Mouse (Mus musculus) stomach, embryonic 16.5 days (tissue): ENCODE data around the gene Ogdh. TPM values are rescaled to one million over a fixed set of nuclear protein-coding genes. Genes with fewer than 3 reads are reported as not detected.

Experiments
- ATAC-seq: fragments of 200-750 bp; cut with Nextera tagmentation; 2 replicates; pipeline ENCODE4 v1.8.0; 2017; ENCODE audit warnings: moderate number of reproducible peaks, moderate TSS enrichment; ENCODE audit not compliant: insufficient read depth, low FRiP score
- H3K27ac ChIP-seq: fragments of 300-500 bp; sonication (generic); 2 replicates; pipeline ENCODE4 v1.5.1; 2014; ENCODE audit warnings: low read length
- H3K27me3 ChIP-seq: fragments of 300-500 bp; sonication (generic); 2 replicates; pipeline ENCODE4 v1.6.1; 2014; ENCODE audit warnings: low read length, control low read depth, mixed read lengths; ENCODE audit not compliant: control insufficient read depth, insufficient read depth
- H3K36me3 ChIP-seq: fragments of 300-500 bp; sonication (generic); 2 replicates; pipeline ENCODE4 v1.6.1; 2014; ENCODE audit warnings: low read length; ENCODE audit not compliant: control insufficient read depth, insufficient read depth
- H3K4me1 ChIP-seq: fragments of 300-500 bp; sonication (generic); 2 replicates; pipeline ENCODE4 v1.6.1; 2014; ENCODE audit warnings: low read length, control low read depth, mixed read lengths; ENCODE audit not compliant: control insufficient read depth, insufficient read depth
- H3K4me2 ChIP-seq: fragments of 300-500 bp; sonication (generic); 2 replicates; pipeline ENCODE4 v1.6.1; 2014; ENCODE audit warnings: low read depth, low read length, mixed read lengths
- H3K4me3 ChIP-seq: fragments of 300-500 bp; sonication (generic); replicated peaks from 2 replicates; pipeline ENCODE4 v1.5.1; 2014; ENCODE audit warnings: mild to moderate bottlenecking, low read length
- H3K9ac ChIP-seq: fragments of 300-500 bp; sonication (generic); 2 replicates; pipeline ENCODE4 v1.6.1; 2014; ENCODE audit warnings: low read length
- H3K9me3 ChIP-seq: fragments of 300-500 bp; sonication (generic); replicated peaks from 2 replicates; pipeline ENCODE4 v1.6.1; 2016; ENCODE audit warnings: low read length, control low read depth; ENCODE audit not compliant: control insufficient read depth
- WGBS: fragments of 180-500 bp; shearing (Covaris S2); extraction: QIAGEN DNeasy Blood & Tissue Kit; methylation state at CpG from one replicate; pipeline ENCODE4 v1.1.7; 2014; 5-methylcytosine and 5-hydroxymethylcytosine counted together
- polyA plus RNA-seq: library from polyadenylated mRNA; unstranded; fragments of >200 nt; fragmentation: Nextera tagmentation; extraction: Ambion mirVana; gene quantifications from 2 replicates; pipeline ENCODE4 v1.2.1, GENCODE M21; 2015

The Ogdh gene
- polyA plus RNA-seq, 1 experiment from 2014 or later, result 134 TPM

DNA sequence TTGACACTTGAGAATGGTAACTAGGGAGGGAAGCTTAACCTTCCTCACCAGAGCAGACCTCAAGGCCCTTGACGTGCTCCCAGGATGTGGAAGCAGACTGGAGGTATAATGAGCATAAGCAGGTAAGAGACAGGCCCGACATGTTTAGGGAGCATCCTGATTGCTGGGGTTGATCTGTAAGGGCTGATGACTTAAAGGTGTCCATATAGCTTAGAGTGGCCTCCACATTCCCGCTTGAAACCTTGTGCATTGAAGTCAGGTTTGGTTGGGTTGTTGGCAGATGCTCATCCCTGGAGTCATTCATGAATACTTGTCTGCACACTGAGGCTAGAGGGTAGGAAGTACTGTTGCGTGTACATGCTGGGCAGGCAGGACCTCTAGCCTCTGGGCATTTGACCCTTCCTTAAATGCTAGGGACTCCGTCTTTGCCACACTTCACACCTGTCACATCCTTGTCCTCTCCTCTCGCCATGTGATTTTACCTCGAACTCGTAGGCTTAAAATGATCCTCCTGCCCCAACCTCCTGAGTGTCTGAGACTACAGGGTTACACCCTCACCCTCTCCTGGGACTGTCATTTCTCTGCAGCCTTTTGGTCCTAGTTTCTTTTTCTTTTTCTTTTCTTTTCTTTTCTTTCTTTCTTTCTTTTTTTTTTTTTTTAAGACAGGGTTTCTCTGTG, 99.1 kb downstream of the Ogdh start:
- H3K4me1 ChIP-seq, result peaks cover 8% of the 10 kb centered on the region; the same call in 1 of the 2 replicates
- H3K4me3 ChIP-seq, result peak overlapping the region; percentile 89
- ATAC-seq, result no peak
- peaks cover 3% of the 10 kb centered on the region; the same call in 1 of the 2 replicates for H3K36me3 ChIP-seq
- H3K27ac ChIP-seq, result no peak overlapping the region
- H3K9me3 ChIP-seq, result no peaks in the 10 kb centered on the region
- H3K9ac ChIP-seq, result peak overlapping the region; percentile 92
- 84% methylated on average over 8 of the region's 8 CpGs for WGBS
- H3K4me2 ChIP-seq, result peak overlapping the region; percentile 77
- H3K27me3 ChIP-seq, result no peaks in the 10 kb centered on the region

DNA sequence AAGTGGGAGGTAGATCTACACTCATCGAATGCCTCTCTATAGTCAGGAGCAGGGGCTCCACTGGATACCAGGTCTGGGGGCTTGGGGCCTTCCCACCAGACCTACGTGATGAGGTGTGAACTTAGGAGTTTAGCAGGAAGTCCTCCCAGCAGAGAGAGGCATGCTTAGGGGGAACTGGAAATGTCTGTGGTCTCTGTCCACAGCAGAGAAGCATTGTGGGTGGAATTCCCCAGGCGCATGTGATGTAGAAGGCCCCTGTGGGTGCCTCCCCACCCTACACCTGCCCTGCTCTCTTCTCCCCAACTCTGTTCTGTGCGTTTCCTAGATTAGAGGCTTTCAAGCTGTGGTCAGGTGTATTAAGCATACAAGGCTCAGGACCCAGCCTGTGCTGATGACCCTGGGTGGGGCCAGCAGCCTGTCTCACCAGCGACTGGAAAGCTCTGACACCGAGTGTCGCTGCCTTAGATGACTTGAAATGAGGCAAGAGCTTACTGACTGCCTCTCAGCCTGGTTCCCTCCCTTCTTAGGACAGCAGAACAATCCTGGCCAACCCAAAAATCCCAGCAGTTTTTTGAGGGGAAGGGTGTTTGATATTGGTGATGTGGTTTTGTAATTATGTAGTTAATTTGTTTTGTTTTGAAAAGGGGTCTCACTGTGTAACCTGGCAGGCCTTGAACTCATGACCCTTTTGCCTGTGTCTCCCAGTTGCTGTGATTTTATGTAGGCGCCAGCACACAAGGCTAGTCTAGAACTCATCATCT, 100.3 kb downstream of the Ogdh start:
- H3K27ac ChIP-seq, result no peak overlapping the region

DNA sequence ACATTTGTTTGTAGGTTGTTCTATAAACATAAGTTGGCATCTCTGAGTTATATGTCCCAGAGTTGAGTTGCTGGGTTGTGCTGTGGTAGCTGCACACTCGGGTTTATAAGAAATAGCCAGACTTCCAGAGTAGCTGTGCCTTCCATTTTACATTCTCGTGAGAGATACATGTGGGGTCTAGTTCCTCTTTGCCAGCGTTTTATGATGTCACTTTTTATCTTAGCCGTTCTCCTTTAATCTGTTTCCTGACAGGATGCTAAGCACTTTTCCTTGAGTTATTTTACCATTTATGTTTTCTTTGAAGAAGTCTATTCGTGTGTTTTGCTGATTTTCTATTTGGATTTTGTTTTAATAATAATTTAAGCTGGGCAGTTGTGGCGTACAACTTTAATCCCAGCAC, 101.4 kb downstream of the Ogdh start:
- ATAC-seq, result no peak
- Histone ChIP-seq H3K4me3 (no peak overlapping the region), H3K27me3 (no peaks in the 10 kb centered on the region), H3K36me3 (peaks cover 13% of the 10 kb centered on the region; the same call in 1 of the 2 replicates), H3K9me3 (no peaks in the 10 kb centered on the region), H3K4me2 (no peak overlapping the region), H3K9ac (no peak overlapping the region), H3K4me1 (peaks cover 8% of the 10 kb centered on the region; the same call in 1 of the 2 replicates), H3K27ac (no peak overlapping the region)
- WGBS, result 76% methylated on average over 6 of the region's 6 CpGs

More for the DNA sequence above, 100.3 kb downstream of the Ogdh start:
- Histone ChIP-seq H3K9me3 (no peaks in the 10 kb centered on the region), H3K27me3 (no peaks in the 10 kb centered on the region), H3K36me3 (peaks cover 13% of the 10 kb centered on the region; the same call in 1 of the 2 replicates), H3K4me3 (no peak overlapping the region), H3K4me1 (peaks cover 8% of the 10 kb centered on the region; the same call in 1 of the 2 replicates), H3K4me2 (no peak overlapping the region), H3K9ac (no peak overlapping the region)
- no peak for ATAC-seq
- WGBS, result 75% methylated on average over 8 of the region's 8 CpGs

GRCm38 (mm10) chr11:6393866-6394265, 102.4 kb downstream of the Ogdh start:
- Histone ChIP-seq H3K4me3 (no peak overlapping the region), H3K9me3 (no peaks in the 10 kb centered on the region), H3K9ac (no peak overlapping the region), H3K4me1 (peaks cover 8% of the 10 kb centered on the region; the same call in 1 of the 2 replicates), H3K27me3 (no peaks in the 10 kb centered on the region), H3K4me2 (no peak overlapping the region), H3K36me3 (peaks cover 17% of the 10 kb centered on the region; the same call in 1 of the 2 replicates), H3K27ac (no peak overlapping the region)
- ATAC-seq, result no peak
- 73% methylated on average over 1 of the region's 1 CpGs for WGBS

GRCm38 (mm10) chr11:6395565-6395964, 104.1 kb downstream of the Ogdh start:
- ATAC-seq, result no peak
- no peaks in the 10 kb centered on the region for H3K27me3 ChIP-seq
- no peak overlapping the region for H3K4me2 ChIP-seq
- peaks cover 2% of the 10 kb centered on the region; the same call in 1 of the 2 replicates for H3K4me1 ChIP-seq
- no peak overlapping the region for H3K4me3 ChIP-seq
- peaks cover 22% of the 10 kb centered on the region; the same call in 1 of the 2 replicates for H3K36me3 ChIP-seq
- H3K9me3 ChIP-seq, result no peaks in the 10 kb centered on the region
- WGBS, result 86% methylated on average over 5 of the region's 5 CpGs
- no peak overlapping the region for H3K9ac ChIP-seq
- no peak overlapping the region for H3K27ac ChIP-seq

DNA sequence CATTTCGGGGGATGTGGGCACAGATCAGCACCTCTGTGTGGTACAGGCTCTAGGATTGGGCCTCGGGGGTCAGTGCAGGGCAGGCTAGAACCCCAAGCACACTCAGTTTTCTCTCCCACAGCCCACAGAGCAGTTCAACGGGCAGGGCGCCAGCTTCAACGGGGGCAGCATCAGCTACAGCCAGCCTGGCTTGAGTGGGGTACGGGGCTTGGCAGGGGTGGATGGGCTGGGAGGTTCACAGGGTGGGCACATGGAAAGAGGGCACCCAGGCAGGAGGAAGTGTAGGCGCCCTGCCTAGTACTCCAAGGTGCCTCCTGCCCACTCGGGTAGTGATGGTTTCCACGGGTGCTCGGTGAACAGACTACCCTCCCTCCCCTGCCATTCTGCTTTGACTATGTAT, 106.7 kb downstream of the Ogdh start:
- Histone ChIP-seq H3K36me3 (peaks cover 28% of the 10 kb centered on the region; the same call in 1 of the 2 replicates), H3K9me3 (no peaks in the 10 kb centered on the region), H3K4me3 (no peak overlapping the region), H3K27me3 (no peaks in the 10 kb centered on the region), H3K4me1 (no peaks in the 10 kb centered on the region), H3K9ac (no peak overlapping the region), H3K27ac (no peak overlapping the region), H3K4me2 (no peak overlapping the region)
- 91% methylated on average over 10 of the region's 10 CpGs for WGBS
- ATAC-seq, result no peak

DNA sequence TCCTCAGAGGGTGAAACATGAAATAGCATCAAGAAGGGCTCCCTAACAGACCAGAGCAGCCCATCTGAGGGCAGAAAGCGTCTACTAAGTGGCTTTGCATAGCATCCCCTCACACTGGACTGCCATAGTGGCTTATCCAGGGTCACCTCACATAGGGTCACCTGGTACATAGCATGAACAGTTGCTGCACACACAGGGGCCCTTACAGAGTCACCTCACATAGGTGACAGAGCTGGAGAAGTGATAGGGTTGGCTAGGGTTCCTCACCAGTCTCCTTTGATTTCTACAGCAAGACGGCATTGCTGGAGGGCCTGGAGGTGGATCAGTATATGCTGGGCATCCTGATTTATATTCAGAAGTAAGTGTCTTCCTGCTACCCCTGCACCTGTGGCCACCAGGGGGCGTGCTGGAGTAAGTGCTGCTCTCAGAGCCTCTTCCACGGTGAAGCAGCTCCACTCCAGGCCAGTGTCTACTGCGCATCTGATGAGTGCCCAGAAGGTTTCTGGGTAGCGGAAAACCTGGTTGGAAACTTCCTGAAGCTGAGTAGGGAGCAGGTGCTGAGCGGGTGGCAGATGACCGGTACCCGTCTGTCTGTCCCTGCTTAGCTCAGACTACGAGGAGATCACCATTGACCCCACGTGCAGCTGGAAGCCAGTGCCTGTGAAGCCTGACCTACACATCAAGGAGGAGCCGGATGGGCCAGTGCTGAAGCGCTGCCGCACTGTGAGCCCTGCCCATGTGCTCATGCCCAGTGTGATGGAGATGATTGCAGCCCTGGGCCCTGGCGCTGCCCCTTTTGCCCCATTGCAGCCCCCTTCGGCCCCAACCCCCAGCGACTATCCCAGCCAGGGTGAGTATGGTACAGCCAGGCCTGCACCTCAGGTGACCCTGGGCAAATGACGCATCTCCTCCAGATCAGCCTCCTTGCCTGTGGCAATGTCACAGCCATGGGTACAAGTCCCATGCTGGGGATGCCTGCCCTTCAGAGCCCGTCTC, 111.4 kb downstream of the Ogdh start:
- H3K4me1 ChIP-seq, result peaks cover 34% of the 10 kb centered on the region
- no peak overlapping the region for H3K27ac ChIP-seq
- no peak overlapping the region for H3K4me2 ChIP-seq
- no peaks in the 10 kb centered on the region for H3K27me3 ChIP-seq
- H3K4me3 ChIP-seq, result no peak overlapping the region
- no peak for ATAC-seq
- WGBS, result 84% methylated on average over 19 of the region's 19 CpGs
- no peak overlapping the region for H3K9ac ChIP-seq
- no peaks in the 10 kb centered on the region for H3K9me3 ChIP-seq
- peaks cover 21% of the 10 kb centered on the region for H3K36me3 ChIP-seq

DNA sequence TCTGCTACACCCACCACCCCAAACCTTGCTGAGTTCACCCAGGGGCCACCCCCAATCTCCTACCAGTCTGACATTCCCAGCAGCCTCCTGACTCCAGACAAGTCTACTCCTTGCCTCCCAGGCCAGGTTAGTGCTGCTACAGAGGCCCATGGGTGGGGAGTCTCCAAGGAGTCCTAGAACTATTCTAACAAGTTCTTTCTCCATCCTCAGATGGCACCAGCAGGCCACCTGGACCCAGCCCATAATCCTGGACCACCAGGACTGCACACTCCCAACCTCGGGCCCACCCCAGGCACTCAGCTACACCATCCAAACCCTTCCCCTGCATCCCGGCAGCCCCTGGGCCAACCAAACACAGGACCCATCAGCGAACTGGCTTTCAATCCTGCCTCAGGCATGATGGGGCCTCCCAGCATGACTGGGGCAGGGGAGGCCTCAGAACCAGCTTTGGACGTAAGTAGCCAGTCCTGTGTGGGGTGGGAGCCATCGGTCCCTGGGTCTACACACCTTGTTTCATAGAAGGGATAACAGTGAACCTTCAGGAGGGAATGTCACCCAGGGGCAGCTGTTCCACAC, 112.5 kb downstream of the Ogdh start:
- H3K9ac ChIP-seq, result peak overlapping the region; percentile 38
- no peaks in the 10 kb centered on the region for H3K27me3 ChIP-seq
- peaks cover 34% of the 10 kb centered on the region for H3K4me1 ChIP-seq

More for the DNA sequence above, 112.5 kb downstream of the Ogdh start:
- Histone ChIP-seq H3K9me3 (no peaks in the 10 kb centered on the region), H3K27ac (peak overlapping the region; percentile 95; the same call in 1 of the 2 replicates), H3K4me2 (no peak overlapping the region), H3K36me3 (peaks cover 16% of the 10 kb centered on the region), H3K4me3 (no peak overlapping the region)
- WGBS, result 95% methylated on average over 5 of the region's 5 CpGs
- no peak for ATAC-seq
